Mouse (Mus musculus): ENCODE results near the gene Cep162. TPM values are rescaled to one million over a fixed set of nuclear protein-coding genes. Genes with fewer than 3 reads are reported as not detected.
A peak's percentile ranks its signal among the peaks of the same experiment; 100 is the strongest.

Cep162 gene
- polyA plus RNA-seq (2014; fragmentation: Nextera tagmentation; extraction: Ambion mirVana) = 8.1 and 8.3 TPM in 2 replicates

DNA sequence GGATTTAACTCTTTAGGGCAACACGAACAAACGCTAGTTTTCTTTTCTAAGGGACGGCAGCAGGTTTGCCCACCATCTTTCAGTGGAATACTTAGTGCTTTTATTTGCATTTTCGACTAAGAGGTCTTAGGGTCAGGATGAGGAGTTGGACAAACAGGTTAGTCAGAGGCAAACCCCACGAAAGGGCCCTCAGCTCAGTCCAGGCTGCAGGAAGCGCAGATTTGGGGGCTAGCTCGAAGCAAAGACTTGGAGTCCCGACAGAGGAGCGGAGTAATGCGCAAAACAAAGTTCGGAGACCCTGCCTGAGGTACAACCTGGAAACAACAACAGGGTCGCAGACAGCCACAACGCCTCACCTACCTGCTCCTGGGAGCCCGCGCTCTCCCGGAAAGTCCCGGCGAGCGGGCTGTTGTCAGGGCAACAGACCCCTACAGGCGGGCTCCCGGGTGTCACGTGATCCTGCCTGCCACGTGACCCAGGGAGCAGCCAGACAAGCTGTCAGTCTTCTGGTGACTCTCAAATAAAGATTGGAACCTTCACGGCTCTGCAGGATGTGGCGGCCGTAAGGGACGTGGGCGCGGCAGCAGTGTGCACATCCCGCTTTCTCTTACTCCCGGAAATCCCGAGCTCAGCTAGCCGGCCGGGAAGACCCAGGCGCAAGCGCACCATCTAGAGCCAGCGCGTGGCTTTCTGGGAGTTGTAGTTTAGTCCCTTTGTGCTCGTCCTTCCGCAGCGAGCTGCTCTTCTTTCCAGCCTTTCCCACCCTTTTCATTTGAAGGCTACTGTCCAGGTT, at the start of gene Cep162:
Gene Cep162, minus strand, starts transcription at position 634 of the 793 bp plus-strand sequence.
- TF ChIP-seq CTCF (IDR thresholded peaks at IDR 0.05; ENCODE audit: low read depth) = no peak
- H3K4me3 ChIP-seq (ENCODE audit: low read depth, low read length) = peak within 1 kb of the TSS; percentile 72
- under 1% methylated on average over 41 of the region's 41 CpGs for WGBS
- ATAC-seq (ENCODE audit: insufficient read depth) (peak; percentile 98), DNase-seq (peak; percentile 94)
- H3K27me3 ChIP-seq (ENCODE audit: insufficient read depth, low read length) = no peaks in the 10 kb centered on the region
- peak within 1 kb of the TSS; percentile 46; the same call in 1 of the 2 replicates for H3K27ac ChIP-seq (ENCODE audit: low read depth)
- H3K9me3 ChIP-seq (ENCODE audit: low read depth, low read length) = no peaks in the 10 kb centered on the region
- H3K36me3 ChIP-seq (ENCODE audit: insufficient read depth) = no peaks in the 10 kb centered on the region
- H3K9ac ChIP-seq = peak within 1 kb of the TSS; percentile 65
- H3K4me2 ChIP-seq = peak within 1 kb of the TSS; percentile 77
- no peaks in the 10 kb centered on the region for H3K4me1 ChIP-seq (ENCODE audit: insufficient read depth)

DNA sequence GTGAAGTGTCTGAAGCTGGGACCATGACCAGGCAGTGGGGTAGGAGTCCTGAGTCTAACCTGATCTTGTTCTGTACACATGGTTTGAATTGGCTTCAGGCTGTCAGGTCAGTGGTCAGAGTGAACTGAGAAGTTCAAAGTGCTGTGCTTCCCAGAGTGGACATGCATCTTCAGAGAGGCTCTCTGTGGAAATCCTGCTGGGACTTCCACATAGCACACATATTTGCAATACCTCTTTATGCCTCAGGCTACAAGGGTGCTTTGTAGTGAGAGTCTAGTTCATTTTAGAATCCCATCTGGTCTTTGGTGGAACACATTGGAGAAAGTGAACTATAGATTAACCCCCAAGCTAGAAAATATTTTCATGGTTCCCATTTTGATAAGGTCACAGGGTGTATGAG, 47.9 kb upstream of the Cep162 start:
- no peak overlapping the region for H3K4me3 ChIP-seq (ENCODE audit: low read depth, low read length)
- ATAC-seq (ENCODE audit: insufficient read depth) (no peak), DNase-seq (no peak)
- H3K27me3 ChIP-seq (ENCODE audit: insufficient read depth, low read length) = no peaks in the 10 kb centered on the region
- TF ChIP-seq CTCF (IDR thresholded peaks at IDR 0.05; ENCODE audit: low read depth) = no peak
- H3K27ac ChIP-seq (ENCODE audit: low read depth) = no peak overlapping the region
- H3K36me3 ChIP-seq (ENCODE audit: insufficient read depth) = no peaks in the 10 kb centered on the region
- no peak overlapping the region for H3K9ac ChIP-seq
- H3K9me3 ChIP-seq (ENCODE audit: low read depth, low read length) = no peaks in the 10 kb centered on the region
- H3K4me2 ChIP-seq = no peak overlapping the region
- no peaks in the 10 kb centered on the region for H3K4me1 ChIP-seq (ENCODE audit: insufficient read depth)

DNA sequence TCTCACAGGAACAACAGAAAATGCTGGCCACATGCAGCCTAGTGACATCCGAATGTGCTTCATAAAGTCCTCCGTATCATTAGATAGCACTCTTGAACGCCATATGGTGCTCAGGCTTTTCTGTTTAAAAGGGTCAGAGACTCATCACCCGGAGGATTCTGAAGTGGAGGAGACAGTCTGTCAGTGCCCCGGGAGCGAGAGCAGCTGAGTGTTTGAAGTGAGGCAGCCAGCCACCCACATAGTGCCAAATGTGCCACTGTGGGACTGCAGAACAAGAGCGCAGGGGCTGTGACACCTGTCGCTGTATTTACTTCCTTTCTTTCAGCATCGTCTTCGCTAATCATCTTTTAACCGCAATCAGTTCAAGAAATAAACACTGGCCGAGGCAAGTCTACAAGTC, 43.6 kb upstream of the Cep162 start:
- no peaks in the 10 kb centered on the region for H3K36me3 ChIP-seq (ENCODE audit: insufficient read depth)
- no peaks in the 10 kb centered on the region for H3K4me1 ChIP-seq (ENCODE audit: insufficient read depth)
- no peak overlapping the region for H3K4me3 ChIP-seq (ENCODE audit: low read depth, low read length)
- H3K27ac ChIP-seq (ENCODE audit: low read depth) = no peak overlapping the region
- WGBS = 27% methylated on average over 12 of the region's 12 CpGs
- H3K9ac ChIP-seq = no peak overlapping the region
- DNase-seq = no peak
- no peak for TF ChIP-seq CTCF (IDR thresholded peaks at IDR 0.05; ENCODE audit: low read depth)
- peak; percentile 38; the same call in 1 of the 2 replicates for ATAC-seq (ENCODE audit: insufficient read depth)
- H3K27me3 ChIP-seq (ENCODE audit: insufficient read depth, low read length) = no peaks in the 10 kb centered on the region
- no peak overlapping the region for H3K4me2 ChIP-seq
- no peaks in the 10 kb centered on the region for H3K9me3 ChIP-seq (ENCODE audit: low read depth, low read length)

DNA sequence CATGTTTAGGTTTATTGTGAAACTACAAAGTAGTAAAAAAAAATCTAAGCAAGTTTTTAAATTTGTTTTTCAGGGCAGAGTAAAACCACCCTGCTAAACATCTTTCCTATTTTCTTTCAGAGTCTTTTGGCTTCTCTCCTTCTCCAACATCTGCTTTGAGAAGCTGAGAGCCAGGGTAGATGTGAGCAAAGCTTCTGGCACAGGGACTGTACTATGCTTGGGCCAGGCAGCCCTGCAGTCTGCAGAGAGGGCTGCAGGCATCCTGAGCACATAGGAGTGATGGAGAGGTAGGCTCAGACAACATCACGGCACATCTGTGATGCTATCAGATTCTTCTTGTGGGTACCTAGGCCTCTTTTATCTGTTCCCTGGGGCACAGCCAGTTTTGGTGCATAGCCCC, 42.2 kb upstream of the Cep162 start:
- H3K36me3 ChIP-seq (ENCODE audit: insufficient read depth) = no peaks in the 10 kb centered on the region
- WGBS = 41% methylated on average over 1 of the region's 1 CpGs
- no peak overlapping the region for H3K9ac ChIP-seq
- no peak for ATAC-seq (ENCODE audit: insufficient read depth)
- no peak for DNase-seq
- H3K27me3 ChIP-seq (ENCODE audit: insufficient read depth, low read length) = no peaks in the 10 kb centered on the region
- H3K9me3 ChIP-seq (ENCODE audit: low read depth, low read length) = no peaks in the 10 kb centered on the region
- H3K4me1 ChIP-seq (ENCODE audit: insufficient read depth) = no peaks in the 10 kb centered on the region
- no peak overlapping the region for H3K4me2 ChIP-seq
- no peak overlapping the region for H3K27ac ChIP-seq (ENCODE audit: low read depth)
- H3K4me3 ChIP-seq (ENCODE audit: low read depth, low read length) = no peak overlapping the region
- TF ChIP-seq CTCF (IDR thresholded peaks at IDR 0.05; ENCODE audit: low read depth) = no peak

DNA sequence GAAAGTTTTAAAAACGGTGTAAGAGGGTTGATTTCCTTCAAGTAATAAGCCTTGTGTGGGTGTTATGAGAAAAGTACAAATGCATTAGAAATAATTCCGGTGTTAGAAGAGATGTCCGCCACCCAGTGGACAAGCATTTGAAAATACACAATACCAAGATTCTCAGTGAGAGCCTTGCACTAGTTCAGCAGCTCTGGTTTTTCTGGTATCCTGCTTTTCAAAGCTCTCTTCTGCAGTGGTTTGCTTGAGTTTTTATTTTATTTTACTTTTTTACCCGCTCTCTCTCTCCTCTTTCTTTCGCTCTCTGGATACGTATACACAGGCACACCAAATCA, 327 bp upstream of the Cep162 start:
- Histone ChIP-seq H3K27me3 (ENCODE audit: insufficient read depth, low read length) (no peaks in the 10 kb centered on the region), H3K4me2 (peak overlapping the region; percentile 77), H3K4me1 (ENCODE audit: insufficient read depth) (no peaks in the 10 kb centered on the region), H3K9me3 (ENCODE audit: low read depth, low read length) (no peaks in the 10 kb centered on the region), H3K9ac (peak overlapping the region; percentile 65; the same call in 1 of the 2 replicates), H3K36me3 (ENCODE audit: insufficient read depth) (no peaks in the 10 kb centered on the region), H3K4me3 (ENCODE audit: low read depth, low read length) (peak overlapping the region; percentile 72), H3K27ac (ENCODE audit: low read depth) (no peak overlapping the region)
- DNase-seq = no peak
- WGBS = 21% methylated on average over 6 of the region's 6 CpGs
- TF ChIP-seq CTCF (IDR thresholded peaks at IDR 0.05; ENCODE audit: low read depth) = peak; percentile 65
- peak; percentile 78 for ATAC-seq (ENCODE audit: insufficient read depth)

DNA sequence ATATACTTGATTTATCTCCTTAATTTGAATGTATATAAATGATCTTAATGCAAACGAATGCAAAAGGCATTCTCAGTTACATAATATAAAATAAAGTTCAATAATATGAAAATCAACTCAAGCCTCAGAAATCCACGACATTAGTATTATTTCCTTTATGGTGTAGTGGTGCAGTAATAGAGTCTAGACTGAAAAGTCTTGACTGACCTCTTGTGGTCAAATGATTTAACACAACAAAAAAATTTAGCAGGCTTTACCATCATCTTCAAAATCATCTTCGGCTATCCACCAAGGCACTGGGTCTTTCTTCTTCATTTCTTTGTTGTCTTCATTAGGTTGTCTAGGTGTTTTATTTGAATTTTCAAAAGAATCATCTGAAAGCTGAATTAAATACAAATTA, 7.2 kb downstream of the Cep162 start:
- Histone ChIP-seq H3K27ac (ENCODE audit: low read depth) (no peak overlapping the region), H3K4me2 (no peak overlapping the region), H3K9me3 (ENCODE audit: low read depth, low read length) (no peaks in the 10 kb centered on the region), H3K4me3 (ENCODE audit: low read depth, low read length) (no peak overlapping the region), H3K36me3 (ENCODE audit: insufficient read depth) (peaks cover 27% of the 10 kb centered on the region; the same call in 1 of the 2 replicates), H3K27me3 (ENCODE audit: insufficient read depth, low read length) (no peaks in the 10 kb centered on the region), H3K9ac (no peak overlapping the region), H3K4me1 (ENCODE audit: insufficient read depth) (no peaks in the 10 kb centered on the region)
- DNase-seq = peak; percentile 72
- peak; percentile 59 for TF ChIP-seq CTCF (IDR thresholded peaks at IDR 0.05; ENCODE audit: low read depth)
- peak; percentile 62 for ATAC-seq (ENCODE audit: insufficient read depth)
- WGBS = 35% methylated on average over 3 of the region's 3 CpGs

DNA sequence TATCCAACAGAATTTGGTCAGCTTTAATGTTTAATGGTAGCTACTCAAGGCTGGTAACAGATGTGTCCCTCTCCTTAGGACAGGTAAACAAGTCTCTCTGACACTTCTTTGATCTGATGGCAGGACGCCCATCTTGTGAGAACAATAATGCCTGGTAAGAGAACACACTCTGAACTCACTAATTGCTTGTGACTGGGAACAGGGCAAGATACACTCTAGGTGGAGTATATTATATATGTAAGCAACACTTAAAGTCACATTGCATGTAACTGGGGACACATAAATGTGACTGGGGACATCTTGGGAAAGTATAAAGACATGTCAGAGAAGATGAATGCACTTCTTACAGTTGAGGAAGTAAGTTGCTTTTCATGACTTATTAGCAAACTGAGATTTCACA, 7.7 kb downstream of the Cep162 start:
- Histone ChIP-seq H3K9me3 (ENCODE audit: low read depth, low read length) (no peaks in the 10 kb centered on the region), H3K9ac (no peak overlapping the region), H3K4me2 (no peak overlapping the region), H3K4me1 (ENCODE audit: insufficient read depth) (no peaks in the 10 kb centered on the region), H3K36me3 (ENCODE audit: insufficient read depth) (peaks cover 29% of the 10 kb centered on the region), H3K4me3 (ENCODE audit: low read depth, low read length) (no peak overlapping the region), H3K27ac (ENCODE audit: low read depth) (no peak overlapping the region), H3K27me3 (ENCODE audit: insufficient read depth, low read length) (no peaks in the 10 kb centered on the region)
- WGBS = 80% methylated on average over 1 of the region's 1 CpGs
- no peak for TF ChIP-seq CTCF (IDR thresholded peaks at IDR 0.05; ENCODE audit: low read depth)
- ATAC-seq (ENCODE audit: insufficient read depth) (no peak), DNase-seq (no peak)

All from lung, embryonic 14.5 days (tissue).